Comparison of ENCODE assay signal across 18 mouse cellular contexts in the genomic region with DNA sequence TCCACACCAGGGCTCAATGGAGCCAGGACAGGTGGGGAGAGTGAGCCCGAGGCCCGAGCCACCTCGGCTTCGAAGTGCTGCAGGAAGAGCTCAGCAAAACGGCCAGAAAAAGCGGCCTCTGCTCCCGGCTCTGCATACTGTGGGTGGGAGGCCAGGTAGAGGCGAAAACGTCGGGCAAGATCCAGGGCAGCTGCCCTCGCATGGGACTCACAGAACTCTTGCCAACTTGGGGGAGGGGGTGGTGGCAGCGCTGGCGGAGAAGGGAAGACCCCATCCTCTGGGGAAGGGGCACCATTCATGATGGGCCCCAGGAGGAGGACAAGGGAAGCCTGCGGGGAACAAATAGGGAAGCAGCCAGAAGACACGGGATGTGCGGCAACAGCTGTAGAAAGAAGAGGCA. TPM values are rescaled to one million over a fixed set of nuclear protein-coding genes. Genes with fewer than 3 reads are reported as not detected.
DNase-seq lines count a peak whose midpoint lies in the region; ATAC-seq and TF ChIP-seq lines count a peak whose summit lies in the region.
"Had no signal": no experiment of that assay in that cellular context is flagged by ENCODE, and none has a peak within 500 bp of the region (broad histone marks: within the 10 kb centered on the region; RNA-seq: fewer than 3 reads in every experiment).

No protein-coding gene starts in this region.

- H3K9me3 ChIP-seq in lung, embryonic 15.5 days, result no peaks in the 10 kb centered on the region
- no peaks in the 10 kb centered on the region for H3K9me3 ChIP-seq in embryonic facial prominence, embryonic 13.5 days
- H3K9me3 ChIP-seq: kidney, embryonic 15.5 days; limb, embryonic 12.5 days; neural tube, embryonic 15.5 days had no signal

- no peak for TF ChIP-seq POLR2A in myocyte (IDR thresholded peaks at IDR 0.05; ENCODE audit: insufficient read length, low read depth)

- DNase-seq in gastrocnemius, postnatal 25 days, result peak; percentile 8
- DNase-seq in gastrocnemius, postnatal 14 days, result no peak
- DNase-seq in lung, postnatal 25 days (ENCODE audit: low spot score), result no peak
- no peak for DNase-seq in lung, adult 18-20 months
- no peak for DNase-seq in layer of hippocampus, postnatal 25 days (ENCODE audit: extremely low spot score in 1 of 2, low spot score in 1 of 2)
- DNase-seq: adrenal gland, adult 2 months; lung, postnatal 10 days had no signal

- H3K79me2 ChIP-seq in myocyte (ENCODE audit: control insufficient read depth, insufficient read depth), result peaks cover 32% of the 10 kb centered on the region

- no peak overlapping the region for H3K27ac ChIP-seq in lung, embryonic 15.5 days
- H3K27ac ChIP-seq in embryonic facial prominence, embryonic 13.5 days, result no peak overlapping the region
- H3K27ac ChIP-seq: kidney, embryonic 15.5 days; left cerebral cortex, adult 2 months; limb, embryonic 12.5 days; neural tube, embryonic 15.5 days; stomach, postnatal 0 days had no signal

- no peak overlapping the region for H3K9ac ChIP-seq in lung, embryonic 15.5 days
- H3K9ac ChIP-seq in embryonic facial prominence, embryonic 13.5 days, result peak overlapping the region; percentile 96; the same call in 1 of the 2 replicates
- H3K9ac ChIP-seq: limb, embryonic 12.5 days; neural tube, embryonic 15.5 days had no signal

- ATAC-seq in lung, embryonic 15.5 days (ENCODE audit: borderline replicate concordance, extremely low read depth, low FRiP score, low TSS enrichment), result no peak
- no peak for ATAC-seq in embryonic facial prominence, embryonic 13.5 days (ENCODE audit: insufficient number of reproducible peaks, insufficient read depth, low FRiP score, low TSS enrichment, low read depth)

- intact Hi-C loops in gastrocnemius, postnatal 14 days (cut with DNase I; ENCODE audit: low total_unique reads), result no loop called here

- H3K36me3 ChIP-seq in lung, embryonic 15.5 days, result peaks cover 51% of the 10 kb centered on the region
- H3K36me3 ChIP-seq in embryonic facial prominence, embryonic 13.5 days, result peaks cover 51% of the 10 kb centered on the region
- H3K36me3 ChIP-seq in myocyte (ENCODE audit: control insufficient read depth, insufficient read depth), result peaks cover 19% of the 10 kb centered on the region

- H3K4me1 ChIP-seq in lung, embryonic 15.5 days, result peaks cover 20% of the 10 kb centered on the region
- H3K4me1 ChIP-seq in embryonic facial prominence, embryonic 13.5 days, result peaks cover 17% of the 10 kb centered on the region

- peak overlapping the region; percentile 80; the same call in 1 of the 2 replicates for H3K4me2 ChIP-seq in lung, embryonic 15.5 days
- H3K4me2 ChIP-seq in embryonic facial prominence, embryonic 13.5 days, result no peak overlapping the region
- H3K4me2 ChIP-seq in myocyte (ENCODE audit: low read depth), result no peak overlapping the region
- H3K4me2 ChIP-seq: midbrain, embryonic 11.5 days had no signal

- no peak overlapping the region for H3K4me3 ChIP-seq in lung, embryonic 15.5 days
- H3K4me3 ChIP-seq in embryonic facial prominence, embryonic 13.5 days, result no peak overlapping the region
- peak overlapping the region; percentile 90 for H3K4me3 ChIP-seq in myocyte
- H3K4me3 ChIP-seq: erythroblast, embryonic 14.5 days; left cerebral cortex, adult 2 months; neural tube, embryonic 15.5 days had no signal

- no peaks in the 10 kb centered on the region for H3K27me3 ChIP-seq in lung, embryonic 15.5 days
- no peaks in the 10 kb centered on the region for H3K27me3 ChIP-seq in embryonic facial prominence, embryonic 13.5 days
- no peaks in the 10 kb centered on the region for H3K27me3 ChIP-seq in myocyte (ENCODE audit: control insufficient read depth, insufficient read depth, insufficient read length)
- H3K27me3 ChIP-seq: kidney, embryonic 15.5 days; limb, embryonic 12.5 days; neural tube, embryonic 15.5 days had no signal

- H3ac ChIP-seq in myocyte (ENCODE audit: control insufficient read depth, insufficient read length), result no peak overlapping the region

- WGBS in lung, embryonic 15.5 days, result 87% methylated on average over 16 of the region's 16 CpGs
- WGBS in embryonic facial prominence, embryonic 13.5 days, result 94% methylated on average over 16 of the region's 16 CpGs

TF ChIP-seq in myocyte, 11 proteins besides CTCF, POLR2A, EP300 and RAD21:
- TF ChIP-seq SRF (IDR thresholded peaks at IDR 0.05; ENCODE audit: control insufficient read depth, insufficient read length, low read depth) (no peak), MYOD1 (IDR thresholded peaks at IDR 0.05; ENCODE audit: control insufficient read depth in 1 of 3, insufficient read length in 2 of 3, low read depth in 2 of 3) (no peak), MAX (IDR thresholded peaks at IDR 0.05; ENCODE audit: low read depth) (no peak), TCF12 (IDR thresholded peaks at IDR 0.05; ENCODE audit: insufficient read depth, poor library complexity, severe bottlenecking) (no peak), CEBPB (IDR thresholded peaks at IDR 0.05; ENCODE audit: insufficient read depth, poor library complexity, severe bottlenecking) (no peak), TCF3 (IDR thresholded peaks at IDR 0.05; ENCODE audit: insufficient read length, low read depth) (no peak), REST (IDR thresholded peaks at IDR 0.05; ENCODE audit: insufficient read depth, insufficient read length) (no peak), MYOG (IDR thresholded peaks at IDR 0.05; ENCODE audit: control insufficient read depth in 1 of 3, insufficient read depth in 1 of 3, insufficient read length in 2 of 3, low read depth in 2 of 3) (no peak), POLR2AphosphoS2 (IDR thresholded peaks at IDR 0.05; ENCODE audit: insufficient read length, low read depth) (no peak), E2F4 (IDR thresholded peaks at IDR 0.05; ENCODE audit: insufficient read depth) (no peak), USF1 (IDR thresholded peaks at IDR 0.05; ENCODE audit: low read depth) (no peak)

RNA-seq across cellular contexts. Expression of gene Sh2b1, which starts 2.5 kb away (rescaled TPM):
- total RNA-seq in gastrocnemius, postnatal 25 days (2021), result 10 to 100 TPM; 41.5 to 43.9 TPM
- total RNA-seq in gastrocnemius, postnatal 14 days (2021), result 10 to 100 TPM; 47.1 to 47.6 TPM
- polyA plus RNA-seq in lung, embryonic 15.5 days (2015; fragmentation: Nextera tagmentation; extraction: Ambion mirVana), result 45.6 and 46.8 TPM in 2 replicates
- 53.4 and 57.8 TPM in 2 replicates for polyA plus RNA-seq in embryonic facial prominence, embryonic 13.5 days (2015; fragmentation: Nextera tagmentation; extraction: Ambion mirVana)
- 58.8 TPM for polyA plus RNA-seq in myocyte (2012; fragmentation: generic; extraction: Trizol)
- 10 to 100 TPM; 70.8 to 73.1 TPM for total RNA-seq in layer of hippocampus, postnatal 25 days (2021)

RNA-seq across cellular contexts. Expression of gene Atp2a1, which starts 9.8 kb away (rescaled TPM):
- over 10,000 TPM; 22,501 to 25,220 TPM for total RNA-seq in gastrocnemius, postnatal 25 days (2021)
- over 10,000 TPM; 16,285 to 17,681 TPM for total RNA-seq in gastrocnemius, postnatal 14 days (2021)
- polyA plus RNA-seq in lung, embryonic 15.5 days (2015; fragmentation: Nextera tagmentation; extraction: Ambion mirVana), result 1.3 and 2.8 TPM in 2 replicates
- polyA plus RNA-seq in embryonic facial prominence, embryonic 13.5 days (2015; fragmentation: Nextera tagmentation; extraction: Ambion mirVana), result 7.9 and 11.5 TPM in 2 replicates
- 1,699 TPM for polyA plus RNA-seq in myocyte (2012; fragmentation: generic; extraction: Trizol)
- total RNA-seq in layer of hippocampus, postnatal 25 days (2021), result 1 to 10 TPM in 1 of 2 experiments, under 1 TPM in 1; 0.76 to 1.0 TPM
- total RNA-seq: adrenal gland, adult 2 months; granulocyte monocyte progenitor cell, adult 5-6 weeks had no signal
- polyA plus RNA-seq: adrenal gland, adult 2 months; erythroblast, embryonic 14.5 days had no signal

RNA-seq across cellular contexts. Expression of gene Tufm, which starts 14.4 kb away (rescaled TPM):
- total RNA-seq in gastrocnemius, postnatal 25 days (2021), result 100 to 1,000 TPM; 131 to 139 TPM
- 100 to 1,000 TPM; 117 to 146 TPM for total RNA-seq in gastrocnemius, postnatal 14 days (2021)
- polyA plus RNA-seq in lung, embryonic 15.5 days (2015; fragmentation: Nextera tagmentation; extraction: Ambion mirVana), result 125 and 127 TPM in 2 replicates
- 129 and 131 TPM in 2 replicates for polyA plus RNA-seq in embryonic facial prominence, embryonic 13.5 days (2015; fragmentation: Nextera tagmentation; extraction: Ambion mirVana)
- polyA plus RNA-seq in myocyte (2012; fragmentation: generic; extraction: Trizol), result 167 TPM
- total RNA-seq in layer of hippocampus, postnatal 25 days (2021), result 10 to 100 TPM; 77.2 to 78.8 TPM

RNA-seq across cellular contexts. Expression of gene Atxn2l, which starts 30.5 kb away (rescaled TPM):
- 10 to 100 TPM; 26.0 to 26.4 TPM for total RNA-seq in gastrocnemius, postnatal 25 days (2021)
- total RNA-seq in gastrocnemius, postnatal 14 days (2021), result 10 to 100 TPM; 31.1 to 32.4 TPM
- polyA plus RNA-seq in lung, embryonic 15.5 days (2015; fragmentation: Nextera tagmentation; extraction: Ambion mirVana), result 47.7 and 54.1 TPM in 2 replicates
- 54.0 and 56.8 TPM in 2 replicates for polyA plus RNA-seq in embryonic facial prominence, embryonic 13.5 days (2015; fragmentation: Nextera tagmentation; extraction: Ambion mirVana)
- polyA plus RNA-seq in myocyte (2012; fragmentation: generic; extraction: Trizol), result 104 TPM
- 100 to 1,000 TPM; 101 to 134 TPM for total RNA-seq in layer of hippocampus, postnatal 25 days (2021)

RNA-seq across cellular contexts. Expression of gene Rabep2, which starts 44.2 kb away (rescaled TPM):
- 10 to 100 TPM; 11.2 to 14.6 TPM for total RNA-seq in gastrocnemius, postnatal 25 days (2021)
- total RNA-seq in gastrocnemius, postnatal 14 days (2021), result 10 to 100 TPM; 12.1 to 12.7 TPM
- 35.4 and 37.6 TPM in 2 replicates for polyA plus RNA-seq in lung, embryonic 15.5 days (2015; fragmentation: Nextera tagmentation; extraction: Ambion mirVana)
- polyA plus RNA-seq in embryonic facial prominence, embryonic 13.5 days (2015; fragmentation: Nextera tagmentation; extraction: Ambion mirVana), result 30.8 and 34.0 TPM in 2 replicates
- polyA plus RNA-seq in myocyte (2012; fragmentation: generic; extraction: Trizol), result 36.7 TPM
- 10 to 100 TPM in 1 of 2 experiments, 1 to 10 TPM in 1; 9.8 to 13.5 TPM for total RNA-seq in layer of hippocampus, postnatal 25 days (2021)

Comparison
In these comparisons a context has a peak if more than half of its experiments do, and no peak if none do; other contexts are left out.
1. RNA of gene Atp2a1, which starts 9.8 kb away (total RNA-seq): 22,501 to 25,220 TPM in gastrocnemius, postnatal 25 days and 16,285 to 17,681 TPM in gastrocnemius, postnatal 14 days; 0.76 to 1.0 TPM in layer of hippocampus, postnatal 25 days; every median in the first group is over 1,000 times any median in the second.